Mouse (Mus musculus) liver, adult 2 months (tissue): ENCODE data around the gene Zfp46. TPM values are rescaled to one million over a fixed set of nuclear protein-coding genes. Genes with fewer than 3 reads are reported as not detected.

Experiments
- DNase-seq: peaks from one replicate; pipeline ENCODE4 v3.0.0-alpha.2; 2011; ENCODE audit warnings: low read depth, low spot score; ENCODE audit errors: extremely low read depth
- H3K27ac ChIP-seq: fragments of 200-500 bp; replicated peaks from 2 replicates; pipeline ENCODE4 v1.5.1; 2012; ENCODE audit warnings: low read depth, mild to moderate bottlenecking, control low read depth, inconsistent platforms, low read length; ENCODE audit not compliant: insufficient read depth
- H3K27me3 ChIP-seq: fragments of 200-500 bp; 2 replicates; pipeline ENCODE4 v1.6.1; 2012; ENCODE audit warnings: mild to moderate bottlenecking, moderate library complexity, low read length, inconsistent platforms; ENCODE audit not compliant: control insufficient read depth, insufficient read depth
- H3K36me3 ChIP-seq: fragments of 200-500 bp; 2 replicates; pipeline ENCODE4 v1.6.1; 2012; ENCODE audit warnings: low read length, inconsistent platforms; ENCODE audit not compliant: control insufficient read depth, insufficient read depth
- H3K4me1 ChIP-seq: fragments of 200-500 bp; 2 replicates; pipeline ENCODE4 v1.6.1; 2011; ENCODE audit warnings: low read length; ENCODE audit not compliant: control insufficient read depth, insufficient read depth
- H3K4me3 ChIP-seq: fragments of 200-500 bp; 2 replicates; pipeline ENCODE4 v1.5.1; 2011; ENCODE audit warnings: low read depth, mild to moderate bottlenecking, control low read depth, low read length, moderate library complexity; ENCODE audit not compliant: insufficient read depth
- H3K79me2 ChIP-seq: fragments of 200-500 bp; 2 replicates; pipeline ENCODE4 v1.6.1; 2012; ENCODE audit warnings: inconsistent platforms, mild to moderate bottlenecking, low read length, moderate library complexity; ENCODE audit not compliant: control insufficient read depth, insufficient read depth
- H3K9ac ChIP-seq: fragments of 200-500 bp; 2 replicates; pipeline ENCODE4 v1.6.1; 2012; ENCODE audit warnings: low read depth, mild to moderate bottlenecking, control low read depth, inconsistent platforms, low read length
- CTCF ChIP-seq: fragments of 200-500 bp; IDR thresholded peaks from 2 replicates; pipeline ENCODE4 v1.5.1; 2011; ENCODE audit warnings: low read depth, low read length, control low read depth
- POLR2A ChIP-seq: fragments of 200-500 bp; IDR thresholded peaks from 2 replicates; pipeline ENCODE4 v1.6.1; 2011; ENCODE audit warnings: low read length, control low read depth; ENCODE audit not compliant: insufficient read depth; ENCODE audit errors: extremely low read depth
- WGBS: fragments of 180-500 bp; shearing (Covaris S2); methylation state at CpG from one replicate; pipeline ENCODE4 v1.1.7; 2018; 5-methylcytosine and 5-hydroxymethylcytosine counted together
- polyA plus RNA-seq: library from polyadenylated mRNA; depleted of rRNA; stranded (reverse); fragments of >200 nt; gene quantifications from 2 replicates; pipeline ENCODE4 v1.2.3, GENCODE M21; 2012
- total RNA-seq: library from RNA; depleted of rRNA; stranded (reverse); fragments of >200 nt; gene quantifications from 2 replicates; pipeline ENCODE4 v1.2.3, GENCODE M21; 2014

The Zfp46 gene
- total and polyA plus RNA-seq, 2 experiments: 2.6 to 3.1 TPM

DNA sequence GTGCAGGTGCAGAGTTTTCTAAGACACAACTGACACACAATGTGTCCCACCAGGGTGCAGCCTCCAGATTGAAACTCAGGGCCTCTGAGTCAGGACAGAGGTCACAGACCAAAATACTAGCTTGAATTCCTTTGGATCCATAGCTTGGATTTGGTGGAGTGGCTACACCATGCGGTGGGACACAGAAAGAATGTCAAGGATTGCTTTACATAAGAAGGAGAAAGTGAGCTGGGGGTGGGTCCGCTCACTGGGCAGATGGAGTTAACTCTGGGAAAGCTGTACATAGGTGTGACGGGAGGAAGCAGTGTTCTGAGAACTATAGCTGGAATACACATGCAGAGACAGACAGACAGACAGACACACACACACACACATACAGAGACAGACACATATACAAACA lies 24.6 kb upstream of the Zfp46 start:
- no peaks in the 10 kb centered on the region for H3K27me3 ChIP-seq
- no peaks in the 10 kb centered on the region for H3K36me3 ChIP-seq
- TF ChIP-seq POLR2A (no peak), CTCF (no peak)
- H3K4me1 ChIP-seq: peaks cover 10% of the 10 kb centered on the region
- no peak overlapping the region for H3K9ac ChIP-seq
- 65% methylated on average over 3 of the region's 3 CpGs for WGBS
- H3K27ac ChIP-seq: peak overlapping the region; percentile 62
- DNase-seq: no peak
- H3K79me2 ChIP-seq: no peaks in the 10 kb centered on the region
- H3K4me3 ChIP-seq: no peak overlapping the region

DNA sequence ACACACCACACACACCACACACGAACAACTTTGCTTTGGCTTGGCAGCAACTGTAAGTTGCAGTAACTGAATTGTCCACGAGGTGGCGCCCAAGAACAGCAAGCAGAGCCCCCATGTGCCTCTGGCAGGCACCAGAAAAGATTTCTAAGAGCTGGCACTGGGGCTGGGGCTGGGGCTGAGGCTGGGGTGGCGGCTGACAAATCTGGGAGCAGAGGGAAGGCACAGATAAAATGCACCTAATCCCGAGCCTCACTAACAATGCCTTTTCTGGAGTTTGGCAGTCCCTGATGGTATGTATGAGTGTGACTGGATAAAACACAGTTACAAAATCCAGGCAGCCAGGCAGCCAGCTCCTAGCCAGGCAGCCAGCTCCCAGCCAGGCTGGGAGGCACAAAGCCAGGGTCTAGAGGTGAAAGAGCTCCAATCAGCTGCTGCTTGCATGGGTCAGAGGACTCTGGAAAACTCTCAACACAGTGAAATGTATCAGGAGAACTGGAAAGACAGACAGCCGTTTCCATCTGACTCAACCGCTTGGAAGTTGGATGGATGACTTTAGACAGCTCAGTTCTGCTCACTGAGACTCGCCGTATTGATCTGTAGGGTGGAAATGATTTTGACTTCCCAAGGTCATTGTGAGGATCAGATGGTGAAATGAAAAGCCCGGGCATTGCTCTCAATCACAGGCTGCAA lies 23.8 kb upstream of the Zfp46 start:
- Histone ChIP-seq H3K4me3 (peak overlapping the region; percentile 4; the same call in 1 of the 2 replicates), H3K36me3 (no peaks in the 10 kb centered on the region), H3K79me2 (no peaks in the 10 kb centered on the region), H3K9ac (no peak overlapping the region), H3K27me3 (no peaks in the 10 kb centered on the region), H3K27ac (peak overlapping the region; percentile 62), H3K4me1 (peaks cover 10% of the 10 kb centered on the region)
- TF ChIP-seq CTCF: peak; percentile 88
- TF ChIP-seq POLR2A: no peak
- 7% methylated on average over 10 of the region's 10 CpGs for WGBS
- peak; percentile 98 for DNase-seq

DNA sequence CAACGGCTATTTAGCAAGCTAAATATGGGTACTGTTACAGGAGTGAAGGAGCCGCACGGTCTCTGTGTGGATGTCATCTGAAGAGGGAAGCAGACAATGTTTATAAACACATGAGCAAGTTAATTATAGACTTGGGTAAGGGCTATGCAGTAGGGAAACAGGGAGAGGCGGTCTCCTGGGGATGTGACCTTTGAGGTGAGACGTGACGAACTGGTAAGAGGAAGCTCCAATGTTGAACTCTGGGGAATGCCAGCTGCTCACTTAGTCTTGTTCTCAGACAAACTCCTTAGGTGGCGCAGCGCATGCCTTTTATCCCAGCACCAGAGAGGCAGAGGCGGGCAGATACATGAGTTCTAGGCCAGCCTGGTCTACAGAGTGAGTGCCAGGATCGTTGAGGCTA lies 22.6 kb upstream of the Zfp46 start:
- H3K4me3 ChIP-seq: no peak overlapping the region
- H3K27me3 ChIP-seq: no peaks in the 10 kb centered on the region
- WGBS: 79% methylated on average over 10 of the region's 10 CpGs
- no peak for DNase-seq
- H3K27ac ChIP-seq: no peak overlapping the region
- no peaks in the 10 kb centered on the region for H3K36me3 ChIP-seq
- H3K79me2 ChIP-seq: no peaks in the 10 kb centered on the region
- no peak for TF ChIP-seq POLR2A
- no peak for TF ChIP-seq CTCF
- H3K4me1 ChIP-seq: peaks cover 6% of the 10 kb centered on the region
- H3K9ac ChIP-seq: no peak overlapping the region

DNA sequence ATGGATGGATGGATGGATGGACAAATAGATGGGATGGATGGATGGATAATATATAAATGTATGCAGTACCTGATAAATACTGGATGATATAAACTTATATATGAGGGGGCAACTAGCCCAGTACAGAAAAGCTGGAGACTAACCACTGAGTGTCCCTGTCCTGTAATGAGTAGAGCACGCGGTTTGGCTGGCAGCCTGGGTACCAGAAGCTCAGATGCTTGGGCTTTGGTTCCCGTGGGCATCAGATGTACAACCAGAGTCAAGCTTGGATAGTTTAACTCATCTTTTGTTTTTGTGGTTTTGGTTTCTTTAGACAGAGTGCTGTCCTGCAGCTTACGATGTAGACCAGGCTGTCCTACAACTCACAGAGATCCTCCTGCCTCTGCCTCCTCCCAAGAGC lies 20.9 kb upstream of the Zfp46 start:
- Histone ChIP-seq H3K79me2 (no peaks in the 10 kb centered on the region), H3K4me3 (no peak overlapping the region), H3K4me1 (peaks cover 6% of the 10 kb centered on the region), H3K36me3 (no peaks in the 10 kb centered on the region), H3K9ac (no peak overlapping the region), H3K27me3 (no peaks in the 10 kb centered on the region), H3K27ac (no peak overlapping the region)
- DNase-seq: no peak
- 94% methylated on average over 4 of the region's 4 CpGs for WGBS
- TF ChIP-seq POLR2A: no peak

DNA sequence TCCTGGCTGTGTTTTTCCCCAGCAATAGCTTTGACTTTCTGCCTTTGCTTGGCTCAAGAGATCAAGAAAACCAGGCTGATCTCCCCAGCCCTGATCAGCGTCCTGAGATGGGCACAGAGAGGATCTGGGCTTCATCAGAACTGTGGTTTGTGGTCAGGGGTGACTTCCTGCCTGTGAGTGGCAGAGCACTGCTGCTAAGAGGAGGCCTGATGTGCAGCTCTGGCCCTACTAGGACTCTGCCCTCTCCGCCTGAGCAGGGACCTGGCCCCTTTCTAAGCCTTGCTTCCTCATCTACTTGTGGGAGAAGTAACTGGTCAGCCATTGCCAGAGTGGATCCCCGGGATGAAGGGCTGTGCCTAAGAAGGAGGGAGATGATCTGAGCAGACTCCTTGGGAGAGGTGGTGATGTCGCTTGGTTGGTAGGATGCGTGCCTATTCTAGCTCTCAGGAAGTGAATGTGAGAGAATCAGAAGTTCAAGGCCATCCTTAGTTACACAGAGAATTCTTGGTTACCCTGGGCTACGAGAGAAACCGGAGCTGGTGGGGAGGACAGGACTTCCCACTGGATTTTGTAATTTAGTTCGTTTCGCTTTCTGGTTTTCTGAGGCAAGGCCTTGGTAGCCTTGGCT lies 17.7 kb upstream of the Zfp46 start:
- DNase-seq: no peak
- 80% methylated on average over 9 of the region's 9 CpGs for WGBS
- H3K27ac ChIP-seq: no peak overlapping the region

DNA sequence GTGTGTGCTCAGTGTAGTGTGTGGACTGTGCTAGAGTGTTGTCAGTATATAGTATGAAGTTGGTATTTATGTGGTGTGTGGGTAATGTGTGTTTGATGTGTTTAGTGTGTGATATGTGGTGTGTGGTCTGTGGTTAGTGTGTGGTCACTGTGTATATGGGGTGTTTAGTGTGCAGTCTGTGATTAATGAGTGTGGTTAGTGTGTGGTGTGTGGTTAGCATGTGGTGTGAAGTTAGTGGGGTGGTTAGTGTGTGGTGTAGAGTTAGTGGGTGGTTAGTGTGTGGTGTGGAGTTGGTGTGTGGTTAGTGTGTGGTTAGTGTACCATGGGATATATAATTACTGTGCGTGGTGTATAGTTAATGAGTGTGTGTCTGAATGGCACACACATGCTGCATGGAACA lies 15.6 kb upstream of the Zfp46 start:
- no peaks in the 10 kb centered on the region; the same call in 1 of the 2 replicates for H3K36me3 ChIP-seq
- TF ChIP-seq CTCF (no peak), POLR2A (no peak)
- no peak overlapping the region for H3K9ac ChIP-seq
- H3K4me1 ChIP-seq: no peaks in the 10 kb centered on the region
- no peaks in the 10 kb centered on the region for H3K79me2 ChIP-seq
- 96% methylated on average over 1 of the region's 1 CpGs for WGBS
- DNase-seq: no peak
- H3K4me3 ChIP-seq: no peak overlapping the region
- H3K27me3 ChIP-seq: no peaks in the 10 kb centered on the region
- H3K27ac ChIP-seq: no peak overlapping the region

More for the DNA sequence above, 17.7 kb upstream of the Zfp46 start:
- TF ChIP-seq POLR2A: no peak
- TF ChIP-seq CTCF: no peak
- Histone ChIP-seq H3K79me2 (no peaks in the 10 kb centered on the region), H3K4me3 (no peak overlapping the region), H3K4me1 (no peaks in the 10 kb centered on the region), H3K36me3 (no peaks in the 10 kb centered on the region), H3K9ac (no peak overlapping the region), H3K27me3 (no peaks in the 10 kb centered on the region)
